Mouse (Mus musculus): ENCODE measurements around the gene Tprn. TPM values are rescaled to one million over a fixed set of nuclear protein-coding genes. Genes with fewer than 3 reads are reported as not detected.
A peak's percentile ranks its signal among the peaks of the same experiment; 100 is the strongest.

Gene Tprn
- total and polyA plus RNA-seq, 3 experiments: 8.1 to 51.5 (median 22.0) TPM

DNA sequence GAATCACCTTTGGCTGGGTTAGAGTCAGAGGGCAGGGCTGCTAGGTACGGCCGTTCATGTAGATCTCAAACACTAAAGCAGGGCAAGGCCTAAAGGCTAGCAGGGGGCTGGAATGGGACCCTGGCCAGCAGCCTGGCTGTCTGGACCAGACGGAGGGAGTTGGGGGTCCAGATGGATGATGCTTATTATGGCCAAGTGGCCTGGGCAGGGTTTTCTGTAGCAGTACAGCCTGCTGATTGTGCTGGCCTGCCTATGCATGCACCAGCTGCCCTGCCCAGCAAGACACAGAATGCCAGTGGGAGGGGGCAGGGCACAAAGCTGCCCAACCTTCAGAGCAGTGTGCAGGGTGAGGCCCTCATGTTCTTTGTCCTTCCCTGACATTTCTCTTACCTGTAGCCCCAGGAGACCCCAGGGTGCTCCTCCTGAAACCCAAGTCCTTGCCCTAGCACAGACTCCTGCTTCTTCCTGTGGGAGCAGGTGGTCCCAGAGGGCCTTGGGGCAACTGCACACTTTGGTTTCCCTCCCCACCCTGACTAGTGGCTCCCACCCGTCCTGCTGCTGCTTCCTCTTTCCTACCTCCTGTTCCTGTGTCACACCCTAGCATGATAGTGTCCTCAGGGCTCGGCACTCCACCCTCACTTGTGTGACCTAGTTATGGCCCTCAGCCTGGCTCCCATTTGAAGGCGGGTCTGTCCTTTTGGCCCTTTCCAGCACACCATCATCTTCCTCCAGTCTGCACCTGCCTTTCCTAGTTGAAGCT is 3.7 kb downstream of the Tprn start:
- H3K27me3 ChIP-seq (ENCODE audit: insufficient read depth, low read length): no peaks in the 10 kb centered on the region
- ATAC-seq (ENCODE audit: extremely low read depth, insufficient number of reproducible peaks, low FRiP score, poor library complexity, severe bottlenecking) (peak; percentile 41; the same call in 1 of the 2 replicates), DNase-seq (ENCODE audit: low spot score) (peak; percentile 86)
- TF ChIP-seq POLR2AphosphoS5 (IDR thresholded peaks at IDR 0.05; ENCODE audit: insufficient replicate concordance, low read depth, low read length) (no peak), GATA2 (IDR thresholded peaks at IDR 0.05; ENCODE audit: borderline replicate concordance, low read depth, low read length) (no peak), GATA1 (IDR thresholded peaks at IDR 0.05; ENCODE audit: borderline replicate concordance, low read length) (no peak), TAL1 (conservative IDR thresholded peaks at IDR 0.05; ENCODE audit: low read depth, low read length) (no peak), CTCF (IDR thresholded peaks at IDR 0.05; ENCODE audit: low read depth, low read length) (no peak)
- no peaks in the 10 kb centered on the region for H3K9me3 ChIP-seq (replicated peaks)
- H3K4me1 ChIP-seq (ENCODE audit: insufficient read depth, low read depth, low read length): peaks cover 95% of the 10 kb centered on the region
- peaks cover 75% of the 10 kb centered on the region for H3K36me3 ChIP-seq (replicated peaks)
- H3K4me3 ChIP-seq (ENCODE audit: low read depth, low read length): peak overlapping the region; percentile 89

DNA sequence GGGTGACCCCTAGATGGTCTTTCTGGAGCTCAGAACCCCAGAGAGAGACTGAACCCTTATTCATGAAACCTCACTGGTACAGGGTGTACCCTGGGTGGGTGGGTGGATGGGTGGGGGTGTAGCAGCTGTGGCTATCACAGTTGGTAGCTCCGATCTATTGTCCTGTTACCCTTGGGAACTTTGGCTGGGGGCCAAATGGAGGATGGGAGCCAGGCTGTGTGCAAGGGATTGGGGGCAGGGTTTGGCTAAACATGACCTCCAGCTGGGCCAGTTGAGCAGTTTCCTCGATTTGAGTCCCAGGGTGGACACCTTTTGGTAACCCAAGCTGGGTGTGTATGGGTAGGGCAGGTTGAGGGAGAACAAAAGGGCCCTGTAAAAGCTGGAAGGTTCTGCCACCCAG is 4.3 kb downstream of the Tprn start:
- no peak for TF ChIP-seq CTCF (IDR thresholded peaks at IDR 0.05; ENCODE audit: low read depth, low read length)
- TF ChIP-seq GATA1 (IDR thresholded peaks at IDR 0.05; ENCODE audit: borderline replicate concordance, low read length): no peak
- TF ChIP-seq POLR2AphosphoS5 (IDR thresholded peaks at IDR 0.05; ENCODE audit: insufficient replicate concordance, low read depth, low read length): no peak
- TF ChIP-seq TAL1 (conservative IDR thresholded peaks at IDR 0.05; ENCODE audit: low read depth, low read length): no peak
- TF ChIP-seq GATA2 (IDR thresholded peaks at IDR 0.05; ENCODE audit: borderline replicate concordance, low read depth, low read length): no peak
- Histone ChIP-seq H3K27me3 (ENCODE audit: insufficient read depth, low read length) (no peaks in the 10 kb centered on the region), H3K9me3 (replicated peaks) (no peaks in the 10 kb centered on the region), H3K4me1 (ENCODE audit: insufficient read depth, low read depth, low read length) (peaks cover 95% of the 10 kb centered on the region), H3K36me3 (replicated peaks) (peaks cover 81% of the 10 kb centered on the region), H3K4me3 (ENCODE audit: low read depth, low read length) (peak overlapping the region; percentile 89; the same call in 1 of the 2 replicates)
- DNase-seq (ENCODE audit: low spot score) (no peak), ATAC-seq (ENCODE audit: extremely low read depth, insufficient number of reproducible peaks, low FRiP score, poor library complexity, severe bottlenecking) (no peak)

- H3K36me3 ChIP-seq (replicated peaks): peaks cover 82% of the 10 kb centered on the region
- no peak for DNase-seq (ENCODE audit: low spot score)
Observed at GRCm38 (mm10) chr2:25267241-25267640, 4.8 kb downstream of the Tprn start.

DNA sequence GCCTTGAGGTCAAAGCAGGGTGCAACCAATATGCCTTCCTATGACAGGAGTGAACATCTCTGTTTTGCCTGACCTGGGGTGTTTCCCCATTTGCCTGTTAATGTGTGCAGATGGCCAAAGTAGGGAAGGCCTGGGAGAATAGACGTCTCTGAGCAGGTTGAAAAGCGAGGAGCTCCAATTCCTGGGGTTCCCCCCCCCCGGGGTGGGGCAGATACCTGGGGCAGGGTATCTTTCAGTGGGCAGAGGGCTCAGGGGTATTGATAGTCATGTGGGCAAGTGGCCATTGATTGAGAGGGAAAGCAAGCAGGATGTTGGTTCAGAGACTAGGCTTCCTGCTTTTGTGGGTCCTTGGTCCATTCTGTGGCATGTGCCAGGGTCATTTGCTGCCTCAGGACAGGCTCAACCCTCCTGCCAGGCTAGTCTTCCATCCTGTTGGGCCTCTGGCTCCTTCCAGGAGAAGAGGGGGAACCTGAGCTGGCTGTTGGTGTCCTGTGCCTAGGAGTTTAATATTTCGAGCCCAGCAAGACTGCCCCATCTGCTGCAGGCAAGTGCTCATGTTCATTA is 5.4 kb downstream of the Tprn start:
- Histone ChIP-seq H3K4me1 (ENCODE audit: insufficient read depth, low read depth, low read length) (peaks cover 91% of the 10 kb centered on the region), H3K27me3 (ENCODE audit: insufficient read depth, low read length) (no peaks in the 10 kb centered on the region), H3K9me3 (replicated peaks) (no peaks in the 10 kb centered on the region), H3K4me3 (ENCODE audit: low read depth, low read length) (no peak overlapping the region), H3K36me3 (replicated peaks) (peaks cover 83% of the 10 kb centered on the region)
- no peak for DNase-seq (ENCODE audit: low spot score)
- TF ChIP-seq GATA1 (IDR thresholded peaks at IDR 0.05; ENCODE audit: borderline replicate concordance, low read length): no peak
- TF ChIP-seq TAL1 (conservative IDR thresholded peaks at IDR 0.05; ENCODE audit: low read depth, low read length): no peak
- TF ChIP-seq GATA2 (IDR thresholded peaks at IDR 0.05; ENCODE audit: borderline replicate concordance, low read depth, low read length): no peak
- no peak for TF ChIP-seq POLR2AphosphoS5 (IDR thresholded peaks at IDR 0.05; ENCODE audit: insufficient replicate concordance, low read depth, low read length)
- no peak for TF ChIP-seq CTCF (IDR thresholded peaks at IDR 0.05; ENCODE audit: low read depth, low read length)
- ATAC-seq (ENCODE audit: extremely low read depth, insufficient number of reproducible peaks, low FRiP score, poor library complexity, severe bottlenecking): no peak

More at GRCm38 (mm10) chr2:25267241-25267640, 4.8 kb downstream of the Tprn start:
- Histone ChIP-seq H3K4me1 (ENCODE audit: insufficient read depth, low read depth, low read length) (peaks cover 91% of the 10 kb centered on the region), H3K9me3 (replicated peaks) (no peaks in the 10 kb centered on the region), H3K27me3 (ENCODE audit: insufficient read depth, low read length) (no peaks in the 10 kb centered on the region), H3K4me3 (ENCODE audit: low read depth, low read length) (peak overlapping the region; percentile 89; the same call in 1 of the 2 replicates)
- TF ChIP-seq GATA2 (IDR thresholded peaks at IDR 0.05; ENCODE audit: borderline replicate concordance, low read depth, low read length) (no peak), POLR2AphosphoS5 (IDR thresholded peaks at IDR 0.05; ENCODE audit: insufficient replicate concordance, low read depth, low read length) (no peak), TAL1 (conservative IDR thresholded peaks at IDR 0.05; ENCODE audit: low read depth, low read length) (no peak)
- ATAC-seq (ENCODE audit: extremely low read depth, insufficient number of reproducible peaks, low FRiP score, poor library complexity, severe bottlenecking): no peak

- DNase-seq (ENCODE audit: low spot score) (peak; percentile 87), ATAC-seq (ENCODE audit: extremely low read depth, insufficient number of reproducible peaks, low FRiP score, poor library complexity, severe bottlenecking) (peak; percentile 66)
- H3K36me3 ChIP-seq (replicated peaks): peaks cover 91% of the 10 kb centered on the region
- H3K27me3 ChIP-seq (ENCODE audit: insufficient read depth, low read length): no peaks in the 10 kb centered on the region
- peaks cover 64% of the 10 kb centered on the region for H3K4me1 ChIP-seq (ENCODE audit: insufficient read depth, low read depth, low read length)
- no peaks in the 10 kb centered on the region for H3K9me3 ChIP-seq (replicated peaks)
- TF ChIP-seq GATA2 (IDR thresholded peaks at IDR 0.05; ENCODE audit: borderline replicate concordance, low read depth, low read length) (no peak), TAL1 (conservative IDR thresholded peaks at IDR 0.05; ENCODE audit: low read depth, low read length) (no peak), CTCF (IDR thresholded peaks at IDR 0.05; ENCODE audit: low read depth, low read length) (no peak), POLR2AphosphoS5 (IDR thresholded peaks at IDR 0.05; ENCODE audit: insufficient replicate concordance, low read depth, low read length) (no peak)
- H3K4me3 ChIP-seq (ENCODE audit: low read depth, low read length): peak within 1 kb of the TSS; percentile 84
Observed at GRCm38 (mm10) chr2:25271827-25272511, 9.6 kb downstream of the Tprn start, which contains the start of the genes Ssna1 and Anapc2. TSS of gene Ssna1 (minus strand) at chr2:25272438. TSS of gene Anapc2 (plus strand) at chr2:25272478.

DNA sequence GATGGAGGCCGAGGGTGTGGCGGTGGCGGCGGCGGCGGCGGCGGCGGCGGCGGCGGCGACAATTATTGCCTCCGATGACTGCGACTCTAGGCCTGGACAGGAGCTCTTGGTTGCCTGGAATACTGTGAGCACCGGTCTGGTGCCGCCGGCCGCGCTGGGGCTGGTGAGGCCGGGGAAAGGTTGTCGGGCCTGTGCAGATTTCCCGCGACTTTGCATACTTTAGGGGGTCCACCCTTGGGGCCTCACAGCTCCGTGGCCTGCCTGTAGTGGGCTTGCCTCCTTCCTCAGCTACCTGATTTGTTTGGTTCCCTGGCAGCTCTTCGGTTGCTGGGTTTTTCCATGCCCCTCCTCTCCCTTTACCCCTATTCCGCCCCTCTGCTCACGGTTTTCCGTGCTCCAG is 10.1 kb downstream of the Tprn start:
- Histone ChIP-seq H3K36me3 (replicated peaks) (peaks cover 91% of the 10 kb centered on the region), H3K9me3 (replicated peaks) (no peaks in the 10 kb centered on the region), H3K4me1 (ENCODE audit: insufficient read depth, low read depth, low read length) (peaks cover 58% of the 10 kb centered on the region), H3K27me3 (ENCODE audit: insufficient read depth, low read length) (no peaks in the 10 kb centered on the region), H3K4me3 (ENCODE audit: low read depth, low read length) (peak overlapping the region; percentile 84)
- ATAC-seq (ENCODE audit: extremely low read depth, insufficient number of reproducible peaks, low FRiP score, poor library complexity, severe bottlenecking) (no peak), DNase-seq (ENCODE audit: low spot score) (no peak)
- TF ChIP-seq TAL1 (conservative IDR thresholded peaks at IDR 0.05; ENCODE audit: low read depth, low read length) (no peak), GATA2 (IDR thresholded peaks at IDR 0.05; ENCODE audit: borderline replicate concordance, low read depth, low read length) (no peak), CTCF (IDR thresholded peaks at IDR 0.05; ENCODE audit: low read depth, low read length) (no peak), POLR2AphosphoS5 (IDR thresholded peaks at IDR 0.05; ENCODE audit: insufficient replicate concordance, low read depth, low read length) (no peak), GATA1 (IDR thresholded peaks at IDR 0.05; ENCODE audit: borderline replicate concordance, low read length) (no peak)

Data from G1E (cell line).